Comparison of ENCODE assay signal across 25 mouse cellular contexts in genomic region chr3:138668394-138669092, GRCm38 (mm10).
DNase-seq lines count a peak whose midpoint lies in the region; ATAC-seq and TF ChIP-seq lines count a peak whose summit lies in the region.
"Had no signal": no experiment of that assay in that cellular context is flagged by ENCODE, and none has a peak within 500 bp of the region (broad histone marks: within the 10 kb centered on the region; RNA-seq: fewer than 3 reads in every experiment).

No protein-coding gene starts in this region.

- no peak for TF ChIP-seq CTCF in forebrain, postnatal 0 days (IDR thresholded peaks at IDR 0.05; ENCODE audit: low read depth)

- H3K36me3 ChIP-seq in forebrain, embryonic 11.5 days (ENCODE audit: control insufficient read depth, insufficient read depth, low read length), result no peaks in the 10 kb centered on the region
- no peaks in the 10 kb centered on the region for H3K36me3 ChIP-seq in forebrain, postnatal 0 days (ENCODE audit: insufficient read depth)
- no peaks in the 10 kb centered on the region for H3K36me3 ChIP-seq in midbrain, embryonic 11.5 days (ENCODE audit: control insufficient read depth, insufficient read depth, low read length)
- H3K36me3 ChIP-seq in midbrain, embryonic 14.5 days (ENCODE audit: control insufficient read depth, insufficient read depth, low read length), result no peaks in the 10 kb centered on the region
- no peaks in the 10 kb centered on the region for H3K36me3 ChIP-seq in neural tube, embryonic 13.5 days
- H3K36me3 ChIP-seq: embryonic facial prominence, embryonic 12.5 days; heart, embryonic 13.5 days; limb, embryonic 12.5 days; liver, embryonic 12.5 days had no signal

- 79% methylated on average over 14 of the region's 14 CpGs for WGBS in forebrain, embryonic 11.5 days
- WGBS in forebrain, postnatal 0 days, result 70% methylated on average over 14 of the region's 14 CpGs
- WGBS in midbrain, embryonic 11.5 days, result 89% methylated on average over 14 of the region's 14 CpGs
- WGBS in midbrain, embryonic 14.5 days, result 74% methylated on average over 14 of the region's 14 CpGs
- 71% methylated on average over 14 of the region's 14 CpGs for WGBS in neural tube, embryonic 13.5 days

- H3K4me1 ChIP-seq in forebrain, embryonic 11.5 days (replicated peaks; ENCODE audit: control insufficient read depth, insufficient read depth, low read length), result no peaks in the 10 kb centered on the region
- no peaks in the 10 kb centered on the region for H3K4me1 ChIP-seq in forebrain, postnatal 0 days (ENCODE audit: insufficient read depth)
- H3K4me1 ChIP-seq in midbrain, embryonic 11.5 days (ENCODE audit: control insufficient read depth, insufficient read depth, low read length), result no peaks in the 10 kb centered on the region
- no peaks in the 10 kb centered on the region for H3K4me1 ChIP-seq in midbrain, embryonic 14.5 days (ENCODE audit: control insufficient read depth, insufficient read depth, low read length)
- H3K4me1 ChIP-seq in neural tube, embryonic 13.5 days (replicated peaks), result no peaks in the 10 kb centered on the region
- H3K4me1 ChIP-seq: embryonic facial prominence, embryonic 12.5 days; heart, embryonic 13.5 days; limb, embryonic 12.5 days; liver, embryonic 12.5 days; megakaryocyte, embryonic 14.5 days had no signal

- H3K9ac ChIP-seq in forebrain, embryonic 11.5 days (ENCODE audit: low read length), result no peak overlapping the region
- no peak overlapping the region for H3K9ac ChIP-seq in forebrain, postnatal 0 days
- no peak overlapping the region for H3K9ac ChIP-seq in midbrain, embryonic 11.5 days (ENCODE audit: low read length)
- no peak overlapping the region for H3K9ac ChIP-seq in midbrain, embryonic 14.5 days (replicated peaks; ENCODE audit: low read length)
- no peak overlapping the region for H3K9ac ChIP-seq in neural tube, embryonic 13.5 days
- H3K9ac ChIP-seq: embryonic facial prominence, embryonic 12.5 days; heart, embryonic 13.5 days; limb, embryonic 12.5 days; liver, embryonic 12.5 days had no signal

- H3K4me3 ChIP-seq in forebrain, embryonic 11.5 days (ENCODE audit: low read depth, low read length), result no peak overlapping the region
- no peak overlapping the region for H3K4me3 ChIP-seq in forebrain, postnatal 0 days (ENCODE audit: low read depth, low read length)
- no peak overlapping the region for H3K4me3 ChIP-seq in midbrain, embryonic 11.5 days (ENCODE audit: low read depth, low read length)
- H3K4me3 ChIP-seq in midbrain, embryonic 14.5 days (replicated peaks; ENCODE audit: low read depth, low read length), result no peak overlapping the region
- no peak overlapping the region for H3K4me3 ChIP-seq in neural tube, embryonic 13.5 days
- H3K4me3 ChIP-seq: embryonic facial prominence, embryonic 12.5 days; erythroblast, embryonic 14.5 days; heart, embryonic 13.5 days; limb, embryonic 12.5 days; liver, embryonic 12.5 days; megakaryocyte, embryonic 14.5 days had no signal

- H3K9me3 ChIP-seq in forebrain, embryonic 11.5 days (ENCODE audit: control insufficient read depth, low read length), result no peaks in the 10 kb centered on the region; the same call in 1 of the 2 replicates
- peaks cover 6% of the 10 kb centered on the region; the same call in 1 of the 2 replicates for H3K9me3 ChIP-seq in forebrain, postnatal 0 days (ENCODE audit: low read length)
- H3K9me3 ChIP-seq in midbrain, embryonic 11.5 days (ENCODE audit: control insufficient read depth, low read length), result no peaks in the 10 kb centered on the region
- no peaks in the 10 kb centered on the region for H3K9me3 ChIP-seq in midbrain, embryonic 14.5 days (ENCODE audit: control insufficient read depth, low read length)
- H3K9me3 ChIP-seq in neural tube, embryonic 13.5 days, result peaks cover 5% of the 10 kb centered on the region; the same call in 1 of the 2 replicates
- H3K9me3 ChIP-seq: heart, embryonic 13.5 days had no signal

- H3K4me2 ChIP-seq in forebrain, embryonic 11.5 days (ENCODE audit: low read depth, low read length, severe bottlenecking), result no peak overlapping the region
- H3K4me2 ChIP-seq in forebrain, postnatal 0 days (ENCODE audit: low read depth), result no peak overlapping the region
- no peak overlapping the region for H3K4me2 ChIP-seq in midbrain, embryonic 11.5 days
- H3K4me2 ChIP-seq in midbrain, embryonic 14.5 days (ENCODE audit: low read length), result no peak overlapping the region
- H3K4me2 ChIP-seq in neural tube, embryonic 13.5 days, result no peak overlapping the region
- H3K4me2 ChIP-seq: embryonic facial prominence, embryonic 12.5 days; heart, embryonic 13.5 days; limb, embryonic 12.5 days; liver, embryonic 12.5 days had no signal

- H3K27ac ChIP-seq in forebrain, embryonic 11.5 days (ENCODE audit: low read depth, low read length), result no peak overlapping the region
- H3K27ac ChIP-seq in forebrain, postnatal 0 days (ENCODE audit: low read depth, low read length), result no peak overlapping the region
- H3K27ac ChIP-seq in midbrain, embryonic 11.5 days (ENCODE audit: low read depth, low read length), result no peak overlapping the region
- no peak overlapping the region for H3K27ac ChIP-seq in midbrain, embryonic 14.5 days (replicated peaks; ENCODE audit: low read depth, low read length)
- H3K27ac ChIP-seq in neural tube, embryonic 13.5 days (replicated peaks), result peak overlapping the region; percentile 50
- H3K27ac ChIP-seq: embryonic facial prominence, embryonic 12.5 days; heart, embryonic 13.5 days; limb, embryonic 12.5 days; liver, embryonic 12.5 days had no signal

- H3K27me3 ChIP-seq in forebrain, embryonic 11.5 days (ENCODE audit: control insufficient read depth, insufficient read depth, low read length), result no peaks in the 10 kb centered on the region
- H3K27me3 ChIP-seq in forebrain, postnatal 0 days (ENCODE audit: insufficient read depth, low read length), result no peaks in the 10 kb centered on the region
- H3K27me3 ChIP-seq in midbrain, embryonic 11.5 days (ENCODE audit: control insufficient read depth, insufficient read depth, low read length), result no peaks in the 10 kb centered on the region
- no peaks in the 10 kb centered on the region for H3K27me3 ChIP-seq in midbrain, embryonic 14.5 days (ENCODE audit: control insufficient read depth, insufficient read depth, low read length)
- H3K27me3 ChIP-seq in neural tube, embryonic 13.5 days, result no peaks in the 10 kb centered on the region
- H3K27me3 ChIP-seq: embryonic facial prominence, embryonic 12.5 days; heart, embryonic 13.5 days; limb, embryonic 12.5 days; liver, embryonic 12.5 days; megakaryocyte, embryonic 14.5 days had no signal

- peak; percentile 58 for ATAC-seq in forebrain, embryonic 11.5 days (replicated peaks; ENCODE audit: low FRiP score)
- ATAC-seq in forebrain, postnatal 0 days, result no peak
- ATAC-seq in midbrain, embryonic 11.5 days (ENCODE audit: low FRiP score), result 0 out of 2 replicates have a peak, but pooled peaks have one; percentile 9
- ATAC-seq in midbrain, embryonic 14.5 days (ENCODE audit: low FRiP score, low TSS enrichment), result no peak
- peak; percentile 72; the same call in 1 of the 2 replicates for ATAC-seq in neural tube, embryonic 13.5 days (ENCODE audit: low read depth)
- ATAC-seq: CD4-positive, CD25-positive, alpha-beta regulatory T cell, adult 4 months; liver, embryonic 12.5 days had no signal

- DNase-seq in forebrain, embryonic 11.5 days (ENCODE audit: low spot score), result peak; percentile 50
- DNase-seq in forebrain, postnatal 0 days, result no peak
- DNase-seq in midbrain, embryonic 11.5 days (ENCODE audit: low spot score, missing footprints), result no peak
- no peak for DNase-seq in midbrain, embryonic 14.5 days
- DNase-seq in R1 (ENCODE audit: low read depth, low spot score), result peak; percentile 83
- no peak for DNase-seq in layer of hippocampus, adult 9-11 months
- no peak for DNase-seq in layer of hippocampus, postnatal 25 days (ENCODE audit: extremely low spot score in 1 of 2, low spot score in 1 of 2)
- DNase-seq: adrenal gland, adult 2 months; cerebellum, adult 9-11 months; gastrocnemius, postnatal 10 days; heart, adult 18-20 months; heart, postnatal 36 days; kidney, adult 8-10 months; kidney, postnatal 25 days; lung, adult 2 months; right cerebral cortex, adult 18-20 months; thymus, postnatal 14 days had no signal

Comparison
In these comparisons a context has a peak if more than half of its experiments do, and no peak if none do; other contexts are left out.
1. ATAC-seq: peak in forebrain, embryonic 11.5 days (single experiment), midbrain, embryonic 11.5 days (single experiment) and neural tube, embryonic 13.5 days (single experiment); none in forebrain, postnatal 0 days (single experiment) and midbrain, embryonic 14.5 days (single experiment).
2. DNase-seq: peak in forebrain, embryonic 11.5 days (single experiment) and R1 (single experiment); none in forebrain, postnatal 0 days (single experiment), midbrain, embryonic 11.5 days (single experiment), midbrain, embryonic 14.5 days (single experiment), layer of hippocampus, adult 9-11 months (single experiment) and layer of hippocampus, postnatal 25 days (0 of 2).